Mouse (Mus musculus) small intestine, adult 2 months (tissue): Measurements from ENCODE around the gene Zmat5. TPM values are rescaled to one million over a fixed set of nuclear protein-coding genes. Genes with fewer than 3 reads are reported as not detected.

Experiments used
- H3K27ac ChIP-seq: fragments of 200-500 bp; 2 replicates; pipeline ENCODE4 v1.5.1; 2012; ENCODE audit warnings: low read depth, low read length, control low read depth, inconsistent platforms; ENCODE audit not compliant: insufficient read depth
- H3K27me3 ChIP-seq: fragments of 200-500 bp; 2 replicates; pipeline ENCODE4 v1.6.1; 2012; ENCODE audit warnings: mild to moderate bottlenecking, moderate library complexity, low read length, inconsistent platforms; ENCODE audit not compliant: control insufficient read depth, insufficient read depth
- H3K36me3 ChIP-seq: fragments of 200-500 bp; 2 replicates; pipeline ENCODE4 v1.6.1; 2012; ENCODE audit warnings: mild to moderate bottlenecking, low read length, control low read depth, inconsistent platforms; ENCODE audit not compliant: control insufficient read depth, insufficient read depth
- H3K4me1 ChIP-seq: fragments of 200-500 bp; 2 replicates; pipeline ENCODE4 v1.6.1; 2012; ENCODE audit warnings: low read length, inconsistent platforms, mixed read lengths; ENCODE audit not compliant: control insufficient read depth, insufficient read depth, insufficient read length
- H3K4me3 ChIP-seq: fragments of 200-500 bp; 2 replicates; pipeline ENCODE4 v1.5.1; 2012; ENCODE audit warnings: low read depth, mild to moderate bottlenecking, control low read depth, inconsistent platforms, low read length, moderate library complexity
- CTCF ChIP-seq: fragments of 200-500 bp; IDR thresholded peaks from 2 replicates; pipeline ENCODE4 v1.5.1; 2012; ENCODE audit warnings: low read depth, mild to moderate bottlenecking, control low read depth, inconsistent platforms, low read length, moderate library complexity, mixed read lengths; ENCODE audit not compliant: insufficient replicate concordance, insufficient read length; ENCODE audit errors: extremely low read depth
- POLR2A ChIP-seq: fragments of 200-500 bp; IDR thresholded peaks from 2 replicates; pipeline ENCODE4 v1.6.1; 2012; ENCODE audit warnings: low read depth, mild to moderate bottlenecking, control low read depth, inconsistent platforms, low read length, moderate library complexity
- WGBS: fragments of 180-500 bp; shearing (Covaris S2); methylation state at CpG from one replicate; pipeline ENCODE4 v1.1.7; 2018; 5-methylcytosine and 5-hydroxymethylcytosine counted together
- polyA plus RNA-seq: library from polyadenylated mRNA; depleted of rRNA; stranded (reverse); fragments of >200 nt; gene quantifications from 2 replicates; pipeline ENCODE4 v1.2.3, GENCODE M21; 2012

Zmat5 gene
- polyA plus RNA-seq, 1 experiment, result 61.5 TPM

- Histone ChIP-seq H3K36me3 (peaks cover 57% of the 10 kb centered on the region), H3K27me3 (no peaks in the 10 kb centered on the region), H3K4me1 (peaks cover 6% of the 10 kb centered on the region; the same call in 1 of the 2 replicates), H3K4me3 (no peak overlapping the region), H3K27ac (no peak overlapping the region)
- TF ChIP-seq CTCF (no peak), POLR2A (no peak)
- 85% methylated on average over 3 of the region's 3 CpGs for WGBS
These were observed 24.4 kb upstream of the Zmat5 start for GRCm38 (mm10) chr11:4680126-4680525.

GRCm38 (mm10) chr11:4683516-4683915, 21.0 kb upstream of the Zmat5 start:
- WGBS, result 76% methylated on average over 6 of the region's 6 CpGs
- TF ChIP-seq POLR2A (no peak), CTCF (no peak)
- no peaks in the 10 kb centered on the region for H3K27me3 ChIP-seq
- no peak overlapping the region for H3K4me3 ChIP-seq
- H3K4me1 ChIP-seq, result no peaks in the 10 kb centered on the region; the same call in 1 of the 2 replicates
- no peak overlapping the region for H3K27ac ChIP-seq
- H3K36me3 ChIP-seq, result peaks cover 42% of the 10 kb centered on the region

- Histone ChIP-seq H3K4me1 (peaks cover 1% of the 10 kb centered on the region; the same call in 1 of the 2 replicates), H3K27me3 (no peaks in the 10 kb centered on the region), H3K4me3 (no peak overlapping the region), H3K27ac (no peak overlapping the region), H3K36me3 (peaks cover 36% of the 10 kb centered on the region)
- TF ChIP-seq POLR2A, result no peak
- TF ChIP-seq CTCF, result no peak
- 61% methylated on average over 6 of the region's 6 CpGs for whole genome bisulfite sequencing
These were observed 20.3 kb upstream of the Zmat5 start for GRCm38 (mm10) chr11:4684186-4684585.

DNA sequence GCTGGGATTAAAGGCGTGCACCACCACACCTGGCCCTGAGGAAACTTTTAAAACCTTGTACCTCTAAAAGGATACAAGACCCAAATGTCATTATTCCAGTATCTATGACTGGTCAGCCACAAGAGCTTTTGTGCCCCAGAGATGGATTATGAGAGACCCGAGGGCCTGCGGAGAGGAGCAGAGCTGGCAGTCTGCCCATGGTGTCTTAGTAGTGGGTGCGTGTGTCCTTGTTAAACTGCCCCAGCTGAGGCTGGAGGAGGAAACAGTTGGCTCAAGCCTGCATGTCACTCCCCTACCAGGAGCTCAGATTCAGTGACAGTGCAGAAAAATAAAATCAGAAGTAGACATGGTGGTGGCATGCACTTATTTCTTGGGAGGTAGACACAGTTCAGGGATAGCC, 19.4 kb upstream of the Zmat5 start:
- peaks cover 29% of the 10 kb centered on the region for H3K36me3 ChIP-seq
- TF ChIP-seq POLR2A, result no peak
- no peak for TF ChIP-seq CTCF
- 49% methylated on average over 4 of the region's 4 CpGs for WGBS
- no peak overlapping the region for H3K4me3 ChIP-seq
- peaks cover 2% of the 10 kb centered on the region; the same call in 1 of the 2 replicates for H3K4me1 ChIP-seq
- H3K27me3 ChIP-seq, result no peaks in the 10 kb centered on the region
- H3K27ac ChIP-seq, result no peak overlapping the region

- 69% methylated on average over 5 of the region's 5 CpGs for WGBS
- Histone ChIP-seq H3K36me3 (peaks cover 26% of the 10 kb centered on the region), H3K4me3 (no peak overlapping the region), H3K27ac (no peak overlapping the region), H3K4me1 (peaks cover 2% of the 10 kb centered on the region; the same call in 1 of the 2 replicates), H3K27me3 (no peaks in the 10 kb centered on the region)
- TF ChIP-seq CTCF, result no peak
These were observed 19.0 kb upstream of the Zmat5 start for GRCm38 (mm10) chr11:4685510-4685909.

- Histone ChIP-seq H3K36me3 (peaks cover 14% of the 10 kb centered on the region), H3K4me3 (no peak overlapping the region), H3K27me3 (no peaks in the 10 kb centered on the region), H3K27ac (no peak overlapping the region), H3K4me1 (peaks cover 5% of the 10 kb centered on the region; the same call in 1 of the 2 replicates)
- WGBS, result 84% methylated on average over 3 of the region's 3 CpGs
- TF ChIP-seq CTCF (no peak), POLR2A (no peak)
These were observed 17.5 kb upstream of the Zmat5 start for GRCm38 (mm10) chr11:4687027-4687426.

DNA sequence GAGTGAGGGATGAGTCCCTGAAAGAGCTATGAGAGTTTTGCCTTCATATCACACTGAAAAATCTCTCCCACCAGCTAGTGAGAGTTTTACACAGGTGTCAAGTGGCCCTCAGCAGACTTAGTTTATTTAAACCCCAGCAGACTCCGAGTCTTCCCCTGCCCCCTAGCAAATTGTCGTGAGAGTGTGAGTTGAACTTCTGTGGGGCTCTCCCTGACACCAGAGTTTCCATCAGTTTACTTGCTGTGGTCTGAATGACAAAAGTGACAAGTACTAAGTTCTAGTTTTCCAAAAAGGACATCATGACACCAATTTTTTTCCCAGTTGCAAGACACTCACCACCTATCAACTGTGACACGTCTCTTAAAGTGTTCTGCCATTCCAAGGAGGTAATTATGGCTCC, 16.6 kb upstream of the Zmat5 start:
- H3K36me3 ChIP-seq, result peaks cover 6% of the 10 kb centered on the region
- WGBS, result 58% methylated on average over 3 of the region's 3 CpGs
- H3K27ac ChIP-seq, result no peak overlapping the region
- peaks cover 6% of the 10 kb centered on the region; the same call in 1 of the 2 replicates for H3K4me1 ChIP-seq
- no peaks in the 10 kb centered on the region for H3K27me3 ChIP-seq
- H3K4me3 ChIP-seq, result no peak overlapping the region
- no peak for TF ChIP-seq POLR2A

- WGBS, result 28% methylated on average over 11 of the region's 11 CpGs
- H3K27me3 ChIP-seq, result no peaks in the 10 kb centered on the region
- H3K4me3 ChIP-seq, result no peak overlapping the region
- H3K27ac ChIP-seq, result no peak overlapping the region
- H3K36me3 ChIP-seq, result no peaks in the 10 kb centered on the region
- peaks cover 6% of the 10 kb centered on the region; the same call in 1 of the 2 replicates for H3K4me1 ChIP-seq
- TF ChIP-seq POLR2A, result no peak
- no peak for TF ChIP-seq CTCF
These were observed 15.7 kb upstream of the Zmat5 start for GRCm38 (mm10) chr11:4688632-4689380.
